ENCODE assay signal across 27 mouse cellular contexts in genomic region chr9:63094030-63094429, GRCm38 (mm10). TPM values are rescaled to one million over a fixed set of nuclear protein-coding genes. Genes with fewer than 3 reads are reported as not detected.
DNase-seq lines count a peak whose midpoint lies in the region; ATAC-seq and TF ChIP-seq lines count a peak whose summit lies in the region.
"Had no signal": no experiment of that assay in that cellular context is flagged by ENCODE, and none has a peak within 500 bp of the region (broad histone marks: within the 10 kb centered on the region; RNA-seq: fewer than 3 reads in every experiment).

No protein-coding gene starts in this region.

- H3K4me1 ChIP-seq in CH12.LX (ENCODE audit: control insufficient read depth in 1 of 2, insufficient read depth in 2 of 2), result peaks cover 11 to 48% of the 10 kb centered on the region in 2 experiments

- H3K27ac ChIP-seq in layer of hippocampus, adult 2 months, result 0 out of 2 replicates have a peak overlapping the region, but pooled peaks have one; percentile 24
- peak overlapping the region; percentile 66; the same call in 1 of the 2 replicates for H3K27ac ChIP-seq in CH12.LX (ENCODE audit: insufficient read depth, low read depth)

- no peak for DNase-seq in layer of hippocampus, adult 2 months (ENCODE audit: low spot score in 2 of 2)
- DNase-seq in layer of hippocampus, postnatal 25 days (ENCODE audit: extremely low spot score in 1 of 2, low spot score in 1 of 2), result no peak
- no peak for DNase-seq in CH12.LX (ENCODE audit: extremely low read depth)
- DNase-seq in urinary bladder, postnatal 36 days (ENCODE audit: low spot score in 2 of 2), result no peak
- DNase-seq in frontal cortex, postnatal 25 days (ENCODE audit: low spot score in 2 of 2), result no peak
- DNase-seq: adrenal gland, adult 8-10 months; adrenal gland, postnatal 14 days; adrenal gland, postnatal 36 days; B cell, adult 2 months; cerebellum, adult 11-12 months; cerebellum, adult 2 months; cerebellum, adult 9-10 months; cerebellum, postnatal 10 days; cerebellum, postnatal 25 days had no signal

- dilution Hi-C loops in CH12.LX (cut with MboI; ENCODE audit: extremely low pct_ligation_motif_present, extremely low pct_unique_long_range_greater_than_20kb, low sequenced_read_pairs), result no loop called here

- TF ChIP-seq POLR2A in CH12.LX (IDR thresholded peaks at IDR 0.05; ENCODE audit: low read depth, low read length), result no peak

- no peaks in the 10 kb centered on the region for H3K9me3 ChIP-seq in CH12.LX (replicated peaks; ENCODE audit: low read length)
- H3K9me3 ChIP-seq: embryonic facial prominence, embryonic 10.5 days; embryonic facial prominence, embryonic 12.5 days; forebrain, embryonic 10.5 days; forebrain, embryonic 12.5 days had no signal

- TF ChIP-seq EP300 in CH12.LX (IDR thresholded peaks at IDR 0.05; ENCODE audit: low read length), result peak; percentile 95

- no peak for TF ChIP-seq CTCF in layer of hippocampus, adult 2 months (conservative IDR thresholded peaks at IDR 0.05)
- no peak for TF ChIP-seq CTCF in CH12.LX (conservative IDR thresholded peaks at IDR 0.05 in 1 of 2, IDR thresholded peaks at IDR 0.05 in 1 of 2; ENCODE audit: low read depth in 2 of 2, low read length in 2 of 2)

- H3K4me2 ChIP-seq in CH12.LX (ENCODE audit: insufficient read depth, low read depth, poor library complexity, severe bottlenecking), result peak overlapping the region; percentile 77
- H3K4me2 ChIP-seq: embryonic facial prominence, embryonic 12.5 days; forebrain, embryonic 12.5 days had no signal

- H3K9ac ChIP-seq in CH12.LX (ENCODE audit: insufficient read depth, low read depth), result no peak overlapping the region
- H3K9ac ChIP-seq: embryonic facial prominence, embryonic 12.5 days; forebrain, embryonic 12.5 days had no signal

- H3K27me3 ChIP-seq in CH12.LX (replicated peaks), result no peaks in the 10 kb centered on the region
- H3K27me3 ChIP-seq: embryonic facial prominence, embryonic 12.5 days; forebrain, embryonic 12.5 days; Patski had no signal

- H3K36me3 ChIP-seq in CH12.LX (replicated peaks in 1 of 2; ENCODE audit: control insufficient read depth in 1 of 2, insufficient read depth in 1 of 2, low read length in 1 of 2), result peaks cover 0 to 14% of the 10 kb centered on the region in 2 experiments
- H3K36me3 ChIP-seq: embryonic facial prominence, embryonic 10.5 days; embryonic facial prominence, embryonic 12.5 days; forebrain, embryonic 10.5 days; forebrain, embryonic 12.5 days had no signal

- no peak overlapping the region for H3K4me3 ChIP-seq in layer of hippocampus, adult 2 months
- no peak overlapping the region for H3K4me3 ChIP-seq in CH12.LX (replicated peaks in 1 of 3; ENCODE audit: low read depth in 2 of 3, low read length in 2 of 3, poor library complexity in 1 of 3)
- H3K4me3 ChIP-seq: embryonic facial prominence, embryonic 10.5 days; embryonic facial prominence, embryonic 12.5 days; erythroblast, embryonic 14.5 days; forebrain, embryonic 10.5 days; forebrain, embryonic 12.5 days had no signal

- H3K79me2 ChIP-seq in CH12.LX (replicated peaks; ENCODE audit: control insufficient read depth, extremely low read depth, insufficient read depth, poor library complexity, severe bottlenecking), result no peaks in the 10 kb centered on the region

- ATAC-seq in monocyte, adult 5-6 weeks (replicated peaks; ENCODE audit: insufficient number of reproducible peaks, low FRiP score, low TSS enrichment, poor library complexity, severe bottlenecking), result 0 out of 2 replicates have a peak, but pooled peaks have one; percentile 35
- no peak for ATAC-seq in erythroblast, adult 5-6 weeks (replicated peaks; ENCODE audit: low FRiP score, poor library complexity, severe bottlenecking)
- ATAC-seq: activated CD4-positive, CD25-positive, alpha-beta regulatory T cell, adult 4 months; CD4-positive, CD25-positive, alpha-beta regulatory T cell, adult 4 months; forebrain, embryonic 14.5 days; forebrain, embryonic 16.5 days; Patski had no signal

- in situ Hi-C loops in CH12.LX (cut with MboI; ENCODE audit: low pct_ligation_motif_present, low pct_unique_long_range_greater_than_20kb, low sequenced_read_pairs), result no loop called here

- no peak for TF ChIP-seq RAD21 in CH12.LX (IDR thresholded peaks at IDR 0.05; ENCODE audit: low read depth, low read length)

TF ChIP-seq in CH12.LX, 34 proteins besides CTCF, POLR2A, EP300 and RAD21:
- TF ChIP-seq ELF1 (IDR thresholded peaks at IDR 0.05; ENCODE audit: low read depth, low read length) (no peak), MEF2A (IDR thresholded peaks at IDR 0.05; ENCODE audit: borderline replicate concordance, low read depth, low read length) (peak; percentile 98), JUND (conservative IDR thresholded peaks at IDR 0.05; ENCODE audit: low read depth, low read length) (peak; percentile 91), KAT2A (IDR thresholded peaks at IDR 0.05; ENCODE audit: insufficient replicate concordance, low read length) (0 out of 2 replicates have a peak, but pooled peaks have one; percentile 27), MAFK (IDR thresholded peaks at IDR 0.05; ENCODE audit: insufficient replicate concordance, low read length) (peak; percentile 65; the same call in 1 of the 2 replicates), HCFC1 (IDR thresholded peaks at IDR 0.05; ENCODE audit: low read depth, low read length) (no peak), IRF4 (IDR thresholded peaks at IDR 0.05; ENCODE audit: low read depth, low read length) (peak; percentile 94), ZC3H11A (IDR thresholded peaks at IDR 0.05; ENCODE audit: low read depth, low read length) (no peak), ZNF384 (IDR thresholded peaks at IDR 0.05; ENCODE audit: low read depth, low read length) (peak; percentile 92), USF1 (IDR thresholded peaks at IDR 0.05; ENCODE audit: low read depth, low read length) (no peak), TCF12 (IDR thresholded peaks at IDR 0.05; ENCODE audit: low read depth, low read length) (peak; percentile 59; the same call in 1 of the 2 replicates), MAZ (IDR thresholded peaks at IDR 0.05; ENCODE audit: low read depth, low read length) (0 out of 2 replicates have a peak, but pooled peaks have one; percentile 40), NRF1 (IDR thresholded peaks at IDR 0.05; ENCODE audit: low read depth, low read length) (no peak), TBP (conservative IDR thresholded peaks at IDR 0.05; ENCODE audit: low read depth, low read length) (no peak), BHLHE40 (IDR thresholded peaks at IDR 0.05; ENCODE audit: low read depth, low read length) (peak; percentile 69), JUN (IDR thresholded peaks at IDR 0.05; ENCODE audit: insufficient read depth, low read depth, low read length) (peak; percentile 83), GABPA (IDR thresholded peaks at IDR 0.05; ENCODE audit: insufficient replicate concordance, low read depth, low read length) (no peak), POLR2AphosphoS2 (IDR thresholded peaks at IDR 0.05; ENCODE audit: low read depth, low read length) (no peak), UBTF (IDR thresholded peaks at IDR 0.05; ENCODE audit: low read depth, low read length) (no peak), CHD2 (IDR thresholded peaks at IDR 0.05; ENCODE audit: low read length) (peak; percentile 75), MAX (IDR thresholded peaks at IDR 0.05; ENCODE audit: low read length) (no peak), E2F4 (IDR thresholded peaks at IDR 0.05; ENCODE audit: insufficient replicate concordance, low read depth, low read length) (no peak), NELFE (IDR thresholded peaks at IDR 0.05; ENCODE audit: low read depth, low read length) (no peak), SIN3A (IDR thresholded peaks at IDR 0.05; ENCODE audit: low read length) (0 out of 2 replicates have a peak, but pooled peaks have one; percentile 49), RCOR1 (conservative IDR thresholded peaks at IDR 0.05; ENCODE audit: low read depth, low read length) (peak; percentile 86; the same call in 1 of the 2 replicates), PAX5 (IDR thresholded peaks at IDR 0.05; ENCODE audit: low read length) (no peak), ZKSCAN1 (IDR thresholded peaks at IDR 0.05; ENCODE audit: borderline replicate concordance, low read depth, low read length) (peak; percentile 19; the same call in 1 of the 2 replicates), ETS1 (conservative IDR thresholded peaks at IDR 0.05; ENCODE audit: low read depth, low read length) (peak; percentile 84)

RNA-seq across cellular contexts. Expression of gene Skor1, which starts 54.7 kb away (rescaled TPM):
- total RNA-seq in layer of hippocampus, adult 2 months (2021), result under 1 TPM; 0.20 to 0.27 TPM
- total RNA-seq in layer of hippocampus, postnatal 25 days (2021), result under 1 TPM in 1 of 2 experiments, not detected in 1; 0.17 TPM
- total RNA-seq in CH12.LX (2012; rRNA removed) (not detected in 2 replicates), CH12.LX (2014; rRNA removed) (not detected in 2 replicates)
- polyA plus RNA-seq in CH12.LX (2012; ENCODE audit: insufficient read length, low read depth), result not detected in 2 replicates
- not detected in 3 replicates for total RNA-seq in monocyte, adult 5-6 weeks (2017)
- total RNA-seq in erythroblast, adult 5-6 weeks (2015; ENCODE audit: low replicate concordance), result not detected in 2 replicates
- total RNA-seq in erythroblast, adult 5-6 weeks (2017; ENCODE audit: low replicate concordance), result not detected in 2 replicates
- total RNA-seq: adrenal gland, postnatal 14 days; MEL had no signal
- polyA plus RNA-seq: activated CD4-positive, CD25-positive, alpha-beta regulatory T cell, adult 4 months; CD4-positive, CD25-positive, alpha-beta regulatory T cell, adult 4 months had no signal
